Mouse (Mus musculus) cortical plate, adult 2 months (tissue): ENCODE results near the gene Cemip2. TPM values are rescaled to one million over a fixed set of nuclear protein-coding genes. Genes with fewer than 3 reads are reported as not detected.

Source experiments
- H3K27ac ChIP-seq: fragments of 200-500 bp; 2 replicates; pipeline ENCODE4 v1.5.1; 2012; ENCODE audit warnings: low read length, control low read depth, inconsistent platforms; ENCODE audit not compliant: insufficient read depth
- H3K4me1 ChIP-seq: fragments of 200-500 bp; 2 replicates; pipeline ENCODE4 v1.6.1; 2011; ENCODE audit warnings: low read length; ENCODE audit not compliant: control insufficient read depth, insufficient read depth
- H3K4me3 ChIP-seq: fragments of 200-500 bp; 2 replicates; pipeline ENCODE4 v1.5.1; 2011; ENCODE audit warnings: mild to moderate bottlenecking, low read length, control low read depth; ENCODE audit not compliant: insufficient read depth
- CTCF ChIP-seq: fragments of 200-500 bp; IDR thresholded peaks from 2 replicates; pipeline ENCODE4 v1.5.1; 2011; ENCODE audit warnings: mild to moderate bottlenecking, control low read depth, low read length; ENCODE audit not compliant: insufficient read depth; ENCODE audit errors: extremely low read depth
- POLR2A ChIP-seq: fragments of 200-500 bp; IDR thresholded peaks from 2 replicates; pipeline ENCODE4 v1.6.1; 2011; ENCODE audit warnings: mild to moderate bottlenecking, low read length, control low read depth; ENCODE audit not compliant: insufficient read depth; ENCODE audit errors: extremely low read depth
- polyA plus RNA-seq: library from polyadenylated mRNA; depleted of rRNA; stranded (reverse); fragments of >200 nt; gene quantifications from 2 replicates; pipeline ENCODE4 v1.2.3, GENCODE M21; 2012; rRNA removed

The Cemip2 gene
- polyA plus RNA-seq, 1 experiment = 5.6 TPM

GRCm38 (mm10) chr19:21898015-21898939, 120.1 kb downstream of the Cemip2 start:
- TF ChIP-seq CTCF = no peak
- no peak for TF ChIP-seq POLR2A
- Histone ChIP-seq H3K4me1 (no peaks in the 10 kb centered on the region; the same call in 1 of the 2 replicates), H3K27ac (no peak overlapping the region), H3K4me3 (no peak overlapping the region)

Other genes with a start within 250 kb of the Cemip2 start
- 22.9 and 25.2 TPM in 2 replicates for gene 1110059E24Rik, start 125.4 kb upstream of the Cemip2 start, polyA plus RNA-seq
- gene Abhd17b, start 125.2 kb upstream of the Cemip2 start, polyA plus RNA-seq = 30.2 and 30.7 TPM in 2 replicates